Mouse (Mus musculus): ENCODE data around the gene Sh3bp5. TPM values are rescaled to one million over a fixed set of nuclear protein-coding genes. Genes with fewer than 3 reads are reported as not detected.

The Sh3bp5 gene
- polyA plus RNA-seq, 1 experiment from 2014 or later: 29.9 TPM

GRCm38 (mm10) chr14:31323189-31323588 is 112.7 kb downstream of the Sh3bp5 start:
- Histone ChIP-seq H3K9ac (peak overlapping the region; percentile 68; the same call in 1 of the 2 replicates), H3K4me3 (peak overlapping the region; percentile 52)

GRCm38 (mm10) chr14:31322191-31322590 is 113.7 kb downstream of the Sh3bp5 start:
- Histone ChIP-seq H3K9me3 (replicated peaks) (no peaks in the 10 kb centered on the region), H3K27me3 (replicated peaks) (0 out of 2 replicates have a peak, but pooled peaks cover 12% of the 10 kb centered on the region), H3K27ac (ENCODE audit: poor library complexity, severe bottlenecking) (no peak overlapping the region), H3K4me3 (no peak overlapping the region), H3K9ac (no peak overlapping the region), H3K4me1 (replicated peaks) (peaks cover 3% of the 10 kb centered on the region; the same call in 1 of the 2 replicates), H3K4me2 (no peak overlapping the region), H3K36me3 (no peaks in the 10 kb centered on the region)
- WGBS: 79% methylated on average over 3 of the region's 3 CpGs
- ATAC-seq (ENCODE audit: insufficient number of reproducible peaks, low FRiP score): no peak

More at GRCm38 (mm10) chr14:31323189-31323588, 112.7 kb downstream of the Sh3bp5 start:
- Histone ChIP-seq H3K4me1 (replicated peaks) (peaks cover 3% of the 10 kb centered on the region; the same call in 1 of the 2 replicates), H3K27ac (ENCODE audit: poor library complexity, severe bottlenecking) (no peak overlapping the region), H3K4me2 (peak overlapping the region; percentile 77), H3K9me3 (replicated peaks) (no peaks in the 10 kb centered on the region), H3K27me3 (replicated peaks) (0 out of 2 replicates have a peak, but pooled peaks cover 12% of the 10 kb centered on the region), H3K36me3 (no peaks in the 10 kb centered on the region)
- WGBS: 78% methylated on average over 4 of the region's 4 CpGs
- no peak for ATAC-seq (ENCODE audit: insufficient number of reproducible peaks, low FRiP score)

DNA sequence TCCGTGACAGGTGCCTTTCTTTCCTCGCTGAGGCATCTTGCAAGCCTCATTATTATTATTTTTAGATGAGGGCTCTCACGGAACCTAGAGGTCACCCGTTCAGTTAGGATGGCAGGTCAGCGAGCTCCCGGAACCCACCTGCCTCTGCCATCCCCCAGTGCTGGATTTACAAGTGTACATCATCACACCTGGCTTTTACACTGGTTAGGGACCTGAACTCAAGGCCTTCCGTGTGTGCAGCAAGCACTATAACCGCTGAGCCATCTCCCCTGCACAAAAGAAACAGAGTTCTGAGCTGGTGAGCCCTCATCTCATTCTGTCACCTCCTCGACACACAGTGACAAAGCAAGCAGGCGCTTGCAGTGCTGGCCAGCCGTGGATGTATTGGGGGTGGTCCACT is 114.7 kb downstream of the Sh3bp5 start:
- ATAC-seq (ENCODE audit: insufficient number of reproducible peaks, low FRiP score): no peak
- Histone ChIP-seq H3K27me3 (replicated peaks) (0 out of 2 replicates have a peak, but pooled peaks cover 13% of the 10 kb centered on the region), H3K4me3 (no peak overlapping the region), H3K9ac (no peak overlapping the region), H3K36me3 (no peaks in the 10 kb centered on the region), H3K4me2 (no peak overlapping the region), H3K27ac (ENCODE audit: poor library complexity, severe bottlenecking) (no peak overlapping the region), H3K4me1 (replicated peaks) (peaks cover 3% of the 10 kb centered on the region; the same call in 1 of the 2 replicates), H3K9me3 (replicated peaks) (no peaks in the 10 kb centered on the region)
- 81% methylated on average over 11 of the region's 11 CpGs for WGBS

- no peak for ATAC-seq (ENCODE audit: insufficient number of reproducible peaks, low FRiP score)
- Histone ChIP-seq H3K4me2 (no peak overlapping the region), H3K4me1 (replicated peaks) (peaks cover 9% of the 10 kb centered on the region; the same call in 1 of the 2 replicates), H3K27ac (ENCODE audit: poor library complexity, severe bottlenecking) (no peak overlapping the region), H3K4me3 (no peak overlapping the region), H3K9ac (no peak overlapping the region), H3K9me3 (replicated peaks) (no peaks in the 10 kb centered on the region), H3K27me3 (replicated peaks) (0 out of 2 replicates have a peak, but pooled peaks cover 16% of the 10 kb centered on the region), H3K36me3 (no peaks in the 10 kb centered on the region)
- WGBS: 62% methylated on average over 10 of the region's 10 CpGs
These were observed 116.3 kb downstream of the Sh3bp5 start for GRCm38 (mm10) chr14:31319546-31319945.

GRCm38 (mm10) chr14:31317754-31318153 is 118.1 kb downstream of the Sh3bp5 start:
- Histone ChIP-seq H3K9ac (no peak overlapping the region), H3K27me3 (replicated peaks) (peaks cover 22% of the 10 kb centered on the region; the same call in 1 of the 2 replicates), H3K4me1 (replicated peaks) (0 out of 2 replicates have a peak, but pooled peaks cover 6% of the 10 kb centered on the region), H3K27ac (ENCODE audit: poor library complexity, severe bottlenecking) (no peak overlapping the region), H3K4me3 (no peak overlapping the region), H3K9me3 (replicated peaks) (no peaks in the 10 kb centered on the region), H3K36me3 (no peaks in the 10 kb centered on the region), H3K4me2 (no peak overlapping the region)
- no peak for ATAC-seq (ENCODE audit: insufficient number of reproducible peaks, low FRiP score)
- 69% methylated on average over 3 of the region's 3 CpGs for WGBS

GRCm38 (mm10) chr14:31316613-31317012 is 119.3 kb downstream of the Sh3bp5 start:
- no peak for ATAC-seq (ENCODE audit: insufficient number of reproducible peaks, low FRiP score)

GRCm38 (mm10) chr14:31313192-31313591 is 122.7 kb downstream of the Sh3bp5 start:
- H3K36me3 ChIP-seq: no peaks in the 10 kb centered on the region
- 69% methylated on average over 3 of the region's 3 CpGs for WGBS
- H3K4me3 ChIP-seq: no peak overlapping the region
- H3K27me3 ChIP-seq (replicated peaks): peaks cover 10% of the 10 kb centered on the region; the same call in 1 of the 2 replicates
- no peak overlapping the region for H3K4me2 ChIP-seq
- no peak overlapping the region for H3K27ac ChIP-seq (ENCODE audit: poor library complexity, severe bottlenecking)
- H3K9me3 ChIP-seq (replicated peaks): no peaks in the 10 kb centered on the region
- ATAC-seq (ENCODE audit: insufficient number of reproducible peaks, low FRiP score): no peak
- H3K4me1 ChIP-seq (replicated peaks): 0 out of 2 replicates have a peak, but pooled peaks cover 6% of the 10 kb centered on the region
- H3K9ac ChIP-seq: no peak overlapping the region

More at GRCm38 (mm10) chr14:31316613-31317012, 119.3 kb downstream of the Sh3bp5 start:
- Histone ChIP-seq H3K27ac (ENCODE audit: poor library complexity, severe bottlenecking) (no peak overlapping the region), H3K4me2 (no peak overlapping the region), H3K4me1 (replicated peaks) (0 out of 2 replicates have a peak, but pooled peaks cover 6% of the 10 kb centered on the region), H3K9me3 (replicated peaks) (no peaks in the 10 kb centered on the region), H3K4me3 (no peak overlapping the region), H3K9ac (no peak overlapping the region), H3K27me3 (replicated peaks) (peaks cover 22% of the 10 kb centered on the region; the same call in 1 of the 2 replicates), H3K36me3 (no peaks in the 10 kb centered on the region)
- 73% methylated on average over 12 of the region's 12 CpGs for WGBS

Other genes with a start within 250 kb of the Sh3bp5 start
- gene Tnnc1, start 227.8 kb downstream of the Sh3bp5 start, polyA plus RNA-seq (2016; fragmentation: Nextera tagmentation; extraction: Ambion mirVana): 3,183 and 3,245 TPM in 2 replicates
- gene Nisch, start 219.1 kb downstream of the Sh3bp5 start, polyA plus RNA-seq (2016; fragmentation: Nextera tagmentation; extraction: Ambion mirVana): 446 and 471 TPM in 2 replicates
- 0.34 and 0.50 TPM in 2 replicates for gene Sema3g, start 218.2 kb downstream of the Sh3bp5 start, polyA plus RNA-seq (2016; fragmentation: Nextera tagmentation; extraction: Ambion mirVana)
- 8.1 and 11.6 TPM in 2 replicates for gene Phf7, start 184.8 kb downstream of the Sh3bp5 start, polyA plus RNA-seq (2016; fragmentation: Nextera tagmentation; extraction: Ambion mirVana)
- gene Bap1, start 184.6 kb downstream of the Sh3bp5 start, polyA plus RNA-seq (2016; fragmentation: Nextera tagmentation; extraction: Ambion mirVana): 59.7 and 65.0 TPM in 2 replicates
- gene Dnah1, start 112.2 kb downstream of the Sh3bp5 start, polyA plus RNA-seq (2016; fragmentation: Nextera tagmentation; extraction: Ambion mirVana): 1.3 and 1.5 TPM in 2 replicates
- 42.7 and 42.9 TPM in 2 replicates for gene Capn7, start 99.4 kb downstream of the Sh3bp5 start, polyA plus RNA-seq (2016; fragmentation: Nextera tagmentation; extraction: Ambion mirVana)
- gene Eaf1, start 58.3 kb upstream of the Sh3bp5 start, polyA plus RNA-seq (2016; fragmentation: Nextera tagmentation; extraction: Ambion mirVana): 20.1 and 20.9 TPM in 2 replicates
- 46.4 and 49.7 TPM in 2 replicates for gene Mettl6, start 59.0 kb upstream of the Sh3bp5 start, polyA plus RNA-seq (2016; fragmentation: Nextera tagmentation; extraction: Ambion mirVana)
- 7.6 and 7.7 TPM in 2 replicates for gene Colq, start 155.3 kb upstream of the Sh3bp5 start, polyA plus RNA-seq (2016; fragmentation: Nextera tagmentation; extraction: Ambion mirVana)
- 0.10 and 3.7 TPM in 2 replicates for gene Gm49387, start 204.8 kb upstream of the Sh3bp5 start, polyA plus RNA-seq (2016; fragmentation: Nextera tagmentation; extraction: Ambion mirVana)
- 23.1 and 27.8 TPM in 2 replicates for gene Btd, start 204.9 kb upstream of the Sh3bp5 start, polyA plus RNA-seq (2016; fragmentation: Nextera tagmentation; extraction: Ambion mirVana)
- gene Hacl1, start 205.2 kb upstream of the Sh3bp5 start, polyA plus RNA-seq (2016; fragmentation: Nextera tagmentation; extraction: Ambion mirVana): 7.9 and 13.2 TPM in 2 replicates

Measured in heart, embryonic 12.5 days (tissue).